Mouse (Mus musculus): Measurements from ENCODE around the gene Itpka. TPM values are rescaled to one million over a fixed set of nuclear protein-coding genes. Genes with fewer than 3 reads are reported as not detected.
"Not testable (repeated sequence)": the region's sequence is repeated elsewhere in the genome, so short reads cannot be mapped to it uniquely, and the experiment has no call there.

The Itpka gene
- 0.62 and 0.65 TPM in 2 replicates for polyA plus RNA-seq (2015; fragmentation: Nextera tagmentation; extraction: Ambion mirVana)

- Histone ChIP-seq H3K27ac (peak within 1 kb of the TSS; percentile 40), H3K9me3 (replicated peaks) (no peaks in the 10 kb centered on the region), H3K36me3 (ENCODE audit: poor library complexity, severe bottlenecking) (no peaks in the 10 kb centered on the region), H3K4me2 (peak within 1 kb of the TSS; percentile 98), H3K9ac (peak within 1 kb of the TSS; percentile 66), H3K27me3 (peaks cover 46% of the 10 kb centered on the region), H3K4me1 (peaks cover 41% of the 10 kb centered on the region), H3K4me3 (peak within 1 kb of the TSS; percentile 61)
- peak; percentile 91 for ATAC-seq
- WGBS: 0% methylated on average over 36 of the region's 53 CpGs
These were observed at the start of gene Itpka for GRCm38 (mm10) chr2:119741581-119742411. Gene Itpka (plus strand): TSS chr2:119742337.

- Histone ChIP-seq H3K4me3 (no peak overlapping the region), H3K27me3 (no peaks in the 10 kb centered on the region), H3K4me2 (no peak overlapping the region), H3K27ac (no peak overlapping the region), H3K9me3 (replicated peaks) (no peaks in the 10 kb centered on the region), H3K9ac (no peak overlapping the region), H3K4me1 (no peaks in the 10 kb centered on the region), H3K36me3 (ENCODE audit: poor library complexity, severe bottlenecking) (peaks cover 16% of the 10 kb centered on the region; the same call in 1 of the 2 replicates)
- ATAC-seq: no peak
- 90% methylated on average over 2 of the region's 2 CpGs for WGBS
These were observed 47.3 kb upstream of the Itpka start for GRCm38 (mm10) chr2:119694826-119695225.

GRCm38 (mm10) chr2:119696111-119696510, 46.0 kb upstream of the Itpka start:
- WGBS: 85% methylated on average over 1 of the region's 1 CpGs
- ATAC-seq: no peak

GRCm38 (mm10) chr2:119698472-119698871, 43.7 kb upstream of the Itpka start:
- no peak overlapping the region for H3K27ac ChIP-seq
- H3K4me3 ChIP-seq: no peak overlapping the region
- 98% methylated on average over 2 of the region's 2 CpGs for WGBS
- ATAC-seq: no peak
- H3K4me2 ChIP-seq: no peak overlapping the region
- no peaks in the 10 kb centered on the region for H3K9me3 ChIP-seq (replicated peaks)
- H3K9ac ChIP-seq: no peak overlapping the region
- H3K27me3 ChIP-seq: no peaks in the 10 kb centered on the region
- no peaks in the 10 kb centered on the region for H3K4me1 ChIP-seq
- peaks cover 29% of the 10 kb centered on the region for H3K36me3 ChIP-seq (ENCODE audit: poor library complexity, severe bottlenecking)

More at GRCm38 (mm10) chr2:119696111-119696510, 46.0 kb upstream of the Itpka start:
- Histone ChIP-seq H3K4me3 (no peak overlapping the region), H3K36me3 (ENCODE audit: poor library complexity, severe bottlenecking) (peaks cover 22% of the 10 kb centered on the region), H3K27ac (no peak overlapping the region), H3K9ac (no peak overlapping the region), H3K9me3 (replicated peaks) (no peaks in the 10 kb centered on the region), H3K4me2 (no peak overlapping the region), H3K4me1 (no peaks in the 10 kb centered on the region), H3K27me3 (no peaks in the 10 kb centered on the region)

GRCm38 (mm10) chr2:119699962-119700361, 42.2 kb upstream of the Itpka start:
- Histone ChIP-seq H3K27ac (no peak overlapping the region), H3K4me2 (no peak overlapping the region), H3K9ac (no peak overlapping the region), H3K9me3 (replicated peaks) (no peaks in the 10 kb centered on the region), H3K4me3 (no peak overlapping the region), H3K36me3 (ENCODE audit: poor library complexity, severe bottlenecking) (peaks cover 33% of the 10 kb centered on the region), H3K4me1 (no peaks in the 10 kb centered on the region), H3K27me3 (no peaks in the 10 kb centered on the region)
- WGBS: 97% methylated on average over 3 of the region's 3 CpGs
- ATAC-seq: no peak

DNA sequence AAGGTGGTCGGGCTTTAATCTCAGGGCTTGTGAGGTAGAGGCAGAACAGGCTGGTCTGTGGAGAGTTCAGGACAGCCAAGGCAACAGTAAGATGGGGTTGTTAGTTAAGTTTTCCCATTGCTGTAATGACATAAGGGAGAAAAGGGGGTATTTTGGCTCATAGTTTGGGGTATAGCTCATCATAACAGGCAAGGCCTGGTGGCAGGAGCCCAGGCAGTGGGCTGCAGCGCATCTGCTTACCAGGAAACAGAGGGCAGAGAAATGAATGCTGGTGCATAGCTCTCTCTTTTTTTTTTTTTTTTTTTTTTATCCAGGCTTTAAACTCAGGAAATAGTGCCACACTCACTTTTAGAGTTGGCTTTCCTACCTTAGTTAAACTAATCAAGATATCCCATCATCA, 39.0 kb upstream of the Itpka start:
- peaks cover 59% of the 10 kb centered on the region for H3K36me3 ChIP-seq (ENCODE audit: poor library complexity, severe bottlenecking)
- no peaks in the 10 kb centered on the region for H3K9me3 ChIP-seq (replicated peaks)
- 97% methylated on average over 2 of the region's 2 CpGs for WGBS
- no peaks in the 10 kb centered on the region for H3K27me3 ChIP-seq
- H3K4me2 ChIP-seq: no peak overlapping the region
- H3K4me3 ChIP-seq: no peak overlapping the region
- no peak for ATAC-seq
- no peaks in the 10 kb centered on the region for H3K4me1 ChIP-seq
- H3K27ac ChIP-seq: no peak overlapping the region
- no peak overlapping the region for H3K9ac ChIP-seq

GRCm38 (mm10) chr2:119707676-119708075, 34.5 kb upstream of the Itpka start:
- peaks cover 76% of the 10 kb centered on the region for H3K36me3 ChIP-seq (ENCODE audit: poor library complexity, severe bottlenecking)
- no peak overlapping the region for H3K9ac ChIP-seq
- no peak overlapping the region for H3K4me3 ChIP-seq
- no peak overlapping the region for H3K4me2 ChIP-seq
- no peaks in the 10 kb centered on the region for H3K9me3 ChIP-seq (replicated peaks)
- no peak overlapping the region for H3K27ac ChIP-seq
- WGBS: 92% methylated on average over 3 of the region's 3 CpGs
- H3K4me1 ChIP-seq: no peaks in the 10 kb centered on the region
- ATAC-seq: no peak
- H3K27me3 ChIP-seq: no peaks in the 10 kb centered on the region

DNA sequence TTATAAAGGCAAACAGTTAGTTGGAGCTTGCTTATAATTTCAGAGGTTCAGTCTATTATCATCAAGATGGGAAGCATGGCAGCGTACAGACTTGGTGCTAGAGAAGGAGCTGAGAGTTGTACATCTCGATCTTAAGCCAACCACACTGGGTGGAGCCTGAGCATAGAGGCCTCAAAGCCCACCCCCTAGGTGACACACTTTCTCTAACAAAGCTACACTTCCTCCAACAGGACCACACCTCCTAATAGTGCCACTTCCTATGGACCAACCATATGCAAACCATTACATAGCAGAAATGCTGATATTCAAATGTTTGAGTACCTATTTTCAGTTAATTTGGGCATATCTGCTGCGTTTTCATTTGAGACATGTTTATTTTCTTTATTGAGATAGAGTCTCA, 32.1 kb upstream of the Itpka start:
- H3K9ac ChIP-seq: no peak overlapping the region
- WGBS: 87% methylated on average over 3 of the region's 3 CpGs
- H3K4me3 ChIP-seq: no peak overlapping the region
- H3K27me3 ChIP-seq: no peaks in the 10 kb centered on the region
- no peak overlapping the region for H3K4me2 ChIP-seq
- H3K27ac ChIP-seq: no peak overlapping the region
- peaks cover 75% of the 10 kb centered on the region for H3K36me3 ChIP-seq (ENCODE audit: poor library complexity, severe bottlenecking)
- ATAC-seq: no peak
- no peaks in the 10 kb centered on the region for H3K9me3 ChIP-seq (replicated peaks)
- H3K4me1 ChIP-seq: no peaks in the 10 kb centered on the region

GRCm38 (mm10) chr2:119715868-119716267, 26.3 kb upstream of the Itpka start:
- H3K9me3 ChIP-seq (replicated peaks); H3K4me1 ChIP-seq; H3K4me2 ChIP-seq; H3K9ac ChIP-seq; H3K27me3 ChIP-seq; H3K4me3 ChIP-seq; ATAC-seq; H3K27ac ChIP-seq: not testable (repeated sequence)
- H3K36me3 ChIP-seq (ENCODE audit: poor library complexity, severe bottlenecking): peaks cover 84% of the 10 kb centered on the region
- WGBS: 95% methylated on average over 2 of the region's 2 CpGs

GRCm38 (mm10) chr2:119721070-119721469, 21.1 kb upstream of the Itpka start:
- peaks cover 92% of the 10 kb centered on the region for H3K36me3 ChIP-seq (ENCODE audit: poor library complexity, severe bottlenecking)
- no peak overlapping the region for H3K9ac ChIP-seq
- no peak for ATAC-seq
- 97% methylated on average over 8 of the region's 8 CpGs for WGBS
- H3K9me3 ChIP-seq (replicated peaks): no peaks in the 10 kb centered on the region
- H3K4me1 ChIP-seq: no peaks in the 10 kb centered on the region
- H3K27me3 ChIP-seq: no peaks in the 10 kb centered on the region
- H3K4me3 ChIP-seq: no peak overlapping the region
- H3K27ac ChIP-seq: no peak overlapping the region
- no peak overlapping the region for H3K4me2 ChIP-seq

- Histone ChIP-seq H3K9ac (no peak overlapping the region), H3K4me1 (no peaks in the 10 kb centered on the region), H3K27ac (no peak overlapping the region), H3K9me3 (replicated peaks) (no peaks in the 10 kb centered on the region), H3K36me3 (ENCODE audit: poor library complexity, severe bottlenecking) (peaks cover 96% of the 10 kb centered on the region), H3K27me3 (no peaks in the 10 kb centered on the region), H3K4me3 (no peak overlapping the region), H3K4me2 (no peak overlapping the region)
- ATAC-seq: no peak
- WGBS: 93% methylated on average over 3 of the region's 3 CpGs
These were observed 14.2 kb upstream of the Itpka start for GRCm38 (mm10) chr2:119727762-119728416.

DNA sequence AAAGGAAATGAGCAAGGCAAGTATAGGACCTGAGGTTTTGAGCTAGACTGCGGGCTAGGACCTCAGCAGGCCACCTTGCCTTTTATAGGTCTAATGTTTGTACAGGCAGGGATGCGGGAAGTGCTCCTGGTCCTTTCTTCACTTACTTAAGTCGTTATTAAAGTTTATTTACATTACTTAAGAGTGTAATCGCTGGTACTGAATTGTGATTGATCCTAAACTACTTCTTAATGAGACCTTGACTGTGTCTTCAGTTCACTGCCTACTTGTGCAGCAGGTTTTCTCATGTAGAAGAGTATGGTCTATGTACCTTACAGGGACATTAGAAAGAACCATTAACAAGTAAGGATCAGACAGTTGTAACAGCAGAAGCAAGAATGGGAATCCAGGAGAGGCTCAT, 11.4 kb upstream of the Itpka start:
- no peaks in the 10 kb centered on the region for H3K27me3 ChIP-seq
- peaks cover 98% of the 10 kb centered on the region for H3K36me3 ChIP-seq (ENCODE audit: poor library complexity, severe bottlenecking)
- H3K4me1 ChIP-seq: no peaks in the 10 kb centered on the region
- ATAC-seq: no peak
- no peak overlapping the region for H3K4me2 ChIP-seq
- H3K4me3 ChIP-seq: no peak overlapping the region
- H3K27ac ChIP-seq: no peak overlapping the region
- no peak overlapping the region for H3K9ac ChIP-seq
- H3K9me3 ChIP-seq (replicated peaks): no peaks in the 10 kb centered on the region
- WGBS: 91% methylated on average over 4 of the region's 4 CpGs

All from forebrain, embryonic 13.5 days (tissue).